Mouse (Mus musculus): ENCODE measurements around the gene Cyfip2. TPM values are rescaled to one million over a fixed set of nuclear protein-coding genes. Genes with fewer than 3 reads are reported as not detected.

Cyfip2 gene
- polyA plus RNA-seq, 1 experiment: 273 TPM

DNA sequence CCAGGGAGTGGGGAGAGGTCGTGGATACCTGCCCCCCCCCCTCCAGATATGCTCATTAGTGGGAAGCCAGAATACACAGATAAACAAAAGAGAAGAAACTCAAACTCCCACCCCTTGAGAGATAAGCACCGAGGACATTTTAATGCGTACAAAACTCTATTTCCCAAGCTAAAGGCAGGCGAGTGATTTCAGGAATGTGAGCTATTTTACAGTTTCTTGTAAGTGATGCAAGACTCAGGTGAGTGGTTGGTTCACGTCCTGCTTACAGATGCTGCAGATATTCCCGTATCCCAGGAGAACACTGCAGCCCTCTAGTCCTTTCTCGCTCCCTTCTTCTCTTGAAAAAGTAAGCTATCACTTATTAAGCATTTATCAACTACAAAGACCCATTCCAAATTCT lies 66.3 kb downstream of the Cyfip2 start:
- no peaks in the 10 kb centered on the region for H3K4me1 ChIP-seq (ENCODE audit: control insufficient read depth, insufficient read depth, low read length)
- no peak overlapping the region for H3K27ac ChIP-seq (ENCODE audit: insufficient read depth, low read length)
- TF ChIP-seq CTCF (IDR thresholded peaks at IDR 0.05; ENCODE audit: extremely low read depth, insufficient read depth, low read length): no peak
- TF ChIP-seq POLR2A (IDR thresholded peaks at IDR 0.05; ENCODE audit: extremely low read depth, insufficient read depth, low read length): no peak
- H3K4me3 ChIP-seq (ENCODE audit: insufficient read depth, low read length): no peak overlapping the region

DNA sequence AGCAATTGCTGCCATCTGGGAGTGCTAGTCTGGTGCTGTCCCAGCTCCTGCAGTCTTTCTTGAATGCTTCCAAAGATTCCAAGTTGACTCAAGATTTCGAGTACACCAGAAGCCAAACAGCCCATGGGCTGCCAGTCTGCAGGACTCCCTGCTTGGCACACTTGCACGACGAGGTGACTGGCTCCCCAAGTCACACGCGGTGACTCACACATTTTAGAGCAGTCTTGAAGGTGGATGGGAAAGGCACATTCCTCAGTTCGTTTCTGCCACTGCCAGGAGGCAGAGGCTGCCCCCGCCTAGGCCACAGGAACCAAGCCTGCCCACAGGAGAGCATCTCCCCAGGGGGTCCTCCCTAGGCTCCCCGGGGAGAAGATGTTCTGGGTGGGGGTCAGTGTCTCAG lies 66.7 kb downstream of the Cyfip2 start:
- Histone ChIP-seq H3K27ac (ENCODE audit: insufficient read depth, low read length) (no peak overlapping the region), H3K4me3 (ENCODE audit: insufficient read depth, low read length) (no peak overlapping the region), H3K4me1 (ENCODE audit: control insufficient read depth, insufficient read depth, low read length) (no peaks in the 10 kb centered on the region)
- TF ChIP-seq POLR2A (IDR thresholded peaks at IDR 0.05; ENCODE audit: extremely low read depth, insufficient read depth, low read length) (no peak), CTCF (IDR thresholded peaks at IDR 0.05; ENCODE audit: extremely low read depth, insufficient read depth, low read length) (no peak)

DNA sequence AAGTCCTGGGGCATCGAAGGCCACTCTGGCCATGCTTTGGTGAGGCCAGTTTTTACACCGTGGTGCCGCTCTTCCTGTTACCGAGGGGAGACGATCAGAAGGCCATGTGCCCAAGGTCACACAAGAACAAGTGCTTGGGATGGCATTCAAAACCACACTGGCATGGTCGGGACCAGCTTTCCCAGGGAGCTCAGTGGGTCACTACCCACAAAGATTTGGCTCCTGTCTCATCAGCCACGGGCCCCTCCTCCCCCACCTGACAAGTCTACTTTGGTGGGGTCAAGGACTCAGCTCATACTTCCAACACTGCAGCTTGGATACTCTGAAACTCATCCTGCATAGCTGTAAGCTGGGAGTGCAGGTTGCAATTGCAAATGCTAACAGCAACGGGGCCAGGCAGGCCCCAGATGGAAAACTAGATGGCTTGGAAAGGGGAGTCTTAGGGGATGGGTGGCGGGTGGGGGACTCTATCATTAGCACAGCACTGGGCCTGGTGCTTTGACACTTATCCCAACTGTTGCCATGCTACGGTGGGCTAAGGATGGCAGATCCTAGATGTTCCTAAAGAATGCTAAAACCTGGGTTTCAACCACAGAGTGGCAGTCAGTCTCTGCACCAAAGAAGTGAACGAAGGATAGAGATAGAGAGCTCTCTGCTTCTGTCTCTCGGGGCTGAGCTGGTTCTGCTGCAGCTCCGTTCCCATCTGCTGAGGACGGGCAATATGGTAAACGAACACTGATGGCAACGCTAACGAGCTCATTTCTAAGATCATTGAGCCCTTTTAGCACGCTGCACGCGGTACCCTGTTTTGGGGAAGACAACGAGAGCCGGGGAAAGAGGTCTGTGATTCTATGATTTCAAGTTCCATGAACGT lies 67.7 kb downstream of the Cyfip2 start:
- Histone ChIP-seq H3K4me3 (ENCODE audit: insufficient read depth, low read length) (no peak overlapping the region), H3K4me1 (ENCODE audit: control insufficient read depth, insufficient read depth, low read length) (no peaks in the 10 kb centered on the region), H3K27ac (ENCODE audit: insufficient read depth, low read length) (no peak overlapping the region)
- TF ChIP-seq CTCF (IDR thresholded peaks at IDR 0.05; ENCODE audit: extremely low read depth, insufficient read depth, low read length): no peak
- TF ChIP-seq POLR2A (IDR thresholded peaks at IDR 0.05; ENCODE audit: extremely low read depth, insufficient read depth, low read length): no peak

DNA sequence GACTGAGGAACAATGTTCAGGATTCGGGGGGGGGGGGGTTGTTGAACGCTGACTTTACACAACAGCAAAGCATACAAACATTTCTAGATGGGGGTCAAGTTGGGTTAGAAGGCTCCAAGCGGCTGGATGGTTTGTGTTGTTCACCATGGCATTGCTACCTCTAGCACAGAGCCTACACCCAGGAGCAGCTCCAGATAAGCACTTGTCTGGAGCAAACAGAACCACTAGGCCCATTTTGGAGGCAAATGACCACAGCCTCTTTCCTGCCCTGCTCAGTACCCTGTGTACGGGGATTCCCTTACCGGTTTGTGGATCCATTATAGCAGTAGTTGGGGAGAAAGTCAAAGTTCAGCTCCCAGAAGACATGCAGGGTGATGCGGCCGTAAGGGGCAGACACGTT lies 70.7 kb downstream of the Cyfip2 start:
- TF ChIP-seq POLR2A (IDR thresholded peaks at IDR 0.05; ENCODE audit: extremely low read depth, insufficient read depth, low read length) (no peak), CTCF (IDR thresholded peaks at IDR 0.05; ENCODE audit: extremely low read depth, insufficient read depth, low read length) (no peak)

DNA sequence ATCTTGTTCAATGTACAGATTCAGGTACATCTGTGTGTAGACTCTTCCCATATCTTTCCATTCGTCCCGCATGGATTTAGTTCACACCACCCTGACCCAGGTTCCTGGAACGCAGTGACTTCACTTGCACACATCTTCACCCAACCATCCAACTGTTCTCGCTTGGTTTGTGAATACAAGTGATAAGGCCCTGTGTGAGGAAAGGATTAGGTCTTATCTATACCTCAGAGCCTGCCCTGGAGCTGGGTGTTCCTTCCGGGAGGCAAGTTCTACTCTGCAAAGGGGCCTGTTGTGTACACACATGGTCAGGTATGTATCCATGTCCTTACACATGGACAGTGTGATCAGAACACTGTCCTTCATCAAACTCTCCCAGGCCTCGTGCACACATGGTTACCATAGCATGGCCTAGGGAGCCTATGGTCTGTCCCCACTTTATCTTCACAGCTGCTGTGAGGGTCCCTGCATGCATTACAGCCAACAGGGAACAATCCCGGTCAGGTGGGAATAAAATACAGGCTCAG lies 71.4 kb downstream of the Cyfip2 start:
- H3K4me3 ChIP-seq (ENCODE audit: insufficient read depth, low read length): no peak overlapping the region
- H3K27ac ChIP-seq (ENCODE audit: insufficient read depth, low read length): no peak overlapping the region
- TF ChIP-seq POLR2A (IDR thresholded peaks at IDR 0.05; ENCODE audit: extremely low read depth, insufficient read depth, low read length) (no peak), CTCF (IDR thresholded peaks at IDR 0.05; ENCODE audit: extremely low read depth, insufficient read depth, low read length) (no peak)
- H3K4me1 ChIP-seq (ENCODE audit: control insufficient read depth, insufficient read depth, low read length): peaks cover 1% of the 10 kb centered on the region; the same call in 1 of the 2 replicates

More for the DNA sequence above, 70.7 kb downstream of the Cyfip2 start:
- Histone ChIP-seq H3K4me3 (ENCODE audit: insufficient read depth, low read length) (no peak overlapping the region), H3K27ac (ENCODE audit: insufficient read depth, low read length) (no peak overlapping the region), H3K4me1 (ENCODE audit: control insufficient read depth, insufficient read depth, low read length) (peaks cover 1% of the 10 kb centered on the region; the same call in 1 of the 2 replicates)

DNA sequence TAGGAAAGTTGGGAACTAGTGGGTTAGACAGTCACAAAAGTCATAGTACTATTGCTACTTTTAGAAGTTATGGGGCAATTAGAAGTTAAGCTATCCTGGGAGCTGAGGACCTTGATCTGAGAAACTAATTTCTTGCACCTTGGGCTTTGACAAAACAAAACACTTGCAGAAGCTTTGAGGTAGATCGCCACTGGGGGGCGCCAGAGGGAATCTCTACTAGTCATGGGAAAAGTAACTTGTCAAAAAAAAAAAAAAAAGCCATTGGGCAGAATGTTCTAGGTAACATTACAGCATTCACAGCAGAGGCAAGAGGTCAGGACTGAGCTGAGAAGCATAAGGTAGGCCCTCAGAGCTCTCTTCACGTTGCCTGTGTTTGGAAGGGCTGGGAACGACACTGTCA lies 75.7 kb downstream of the Cyfip2 start:
- no peak overlapping the region for H3K4me3 ChIP-seq (ENCODE audit: insufficient read depth, low read length)
- H3K27ac ChIP-seq (ENCODE audit: insufficient read depth, low read length): no peak overlapping the region
- H3K4me1 ChIP-seq (ENCODE audit: control insufficient read depth, insufficient read depth, low read length): peaks cover 12% of the 10 kb centered on the region
- TF ChIP-seq CTCF (IDR thresholded peaks at IDR 0.05; ENCODE audit: extremely low read depth, insufficient read depth, low read length) (peak; percentile 27; the same call in 1 of the 2 replicates), POLR2A (IDR thresholded peaks at IDR 0.05; ENCODE audit: extremely low read depth, insufficient read depth, low read length) (no peak)

DNA sequence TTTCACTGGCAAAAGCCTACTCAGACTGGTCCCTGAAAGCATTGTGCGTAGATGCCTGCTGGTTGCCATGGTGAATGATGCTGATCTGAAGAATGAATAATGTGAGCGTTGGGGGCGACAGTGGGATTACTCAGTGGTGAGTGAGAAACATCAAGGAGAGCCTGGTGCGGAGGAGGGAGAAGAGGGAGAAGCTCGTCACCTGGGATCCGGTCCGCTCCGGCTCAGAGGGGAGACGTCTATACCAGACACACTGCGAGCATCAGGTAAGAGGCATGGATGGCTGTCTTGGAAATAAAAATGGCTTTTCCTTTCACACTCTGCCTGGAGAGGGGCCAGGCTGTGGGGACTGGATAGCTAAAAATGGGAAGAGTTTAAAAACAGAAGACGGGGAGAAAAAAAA lies 77.3 kb downstream of the Cyfip2 start, which contains the start of gene Fndc9:
TSS of gene Fndc9 (plus strand) at position 198 of the 400 bp plus-strand sequence.
- 0 out of 2 replicates have a peak, but pooled peaks have one; percentile 6 for TF ChIP-seq POLR2A (IDR thresholded peaks at IDR 0.05; ENCODE audit: extremely low read depth, insufficient read depth, low read length)
- no peak for TF ChIP-seq CTCF (IDR thresholded peaks at IDR 0.05; ENCODE audit: extremely low read depth, insufficient read depth, low read length)
- Histone ChIP-seq H3K4me1 (ENCODE audit: control insufficient read depth, insufficient read depth, low read length) (peaks cover 12% of the 10 kb centered on the region), H3K27ac (ENCODE audit: insufficient read depth, low read length) (peak within 1 kb of the TSS; percentile 63), H3K4me3 (ENCODE audit: insufficient read depth, low read length) (0 out of 2 replicates have a peak within 1 kb of the TSS, but pooled peaks have one; percentile 0)

DNA sequence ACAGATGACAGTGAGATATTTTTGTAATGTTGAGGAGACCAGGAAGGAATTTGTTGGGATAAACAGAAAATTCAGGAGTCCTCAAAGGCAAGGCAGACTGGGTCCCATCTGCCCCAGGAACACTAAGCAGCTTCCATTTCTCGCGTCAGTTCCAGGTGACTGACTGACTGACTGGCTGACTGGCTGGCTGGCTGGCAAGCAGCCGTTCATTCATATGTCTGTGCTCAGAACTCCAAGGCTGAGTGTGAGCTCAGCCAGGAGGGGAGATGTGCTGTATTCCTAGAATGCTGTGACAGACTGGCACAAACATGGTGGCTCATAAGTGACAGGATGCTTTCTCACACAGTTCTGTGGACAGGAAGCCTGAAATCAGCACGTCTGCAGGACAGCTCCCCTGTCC lies 78.7 kb downstream of the Cyfip2 start:
- Histone ChIP-seq H3K4me3 (ENCODE audit: insufficient read depth, low read length) (no peak overlapping the region), H3K4me1 (ENCODE audit: control insufficient read depth, insufficient read depth, low read length) (peaks cover 12% of the 10 kb centered on the region), H3K27ac (ENCODE audit: insufficient read depth, low read length) (no peak overlapping the region; the same call in 1 of the 2 replicates)
- TF ChIP-seq POLR2A (IDR thresholded peaks at IDR 0.05; ENCODE audit: extremely low read depth, insufficient read depth, low read length): no peak
- no peak for TF ChIP-seq CTCF (IDR thresholded peaks at IDR 0.05; ENCODE audit: extremely low read depth, insufficient read depth, low read length)

DNA sequence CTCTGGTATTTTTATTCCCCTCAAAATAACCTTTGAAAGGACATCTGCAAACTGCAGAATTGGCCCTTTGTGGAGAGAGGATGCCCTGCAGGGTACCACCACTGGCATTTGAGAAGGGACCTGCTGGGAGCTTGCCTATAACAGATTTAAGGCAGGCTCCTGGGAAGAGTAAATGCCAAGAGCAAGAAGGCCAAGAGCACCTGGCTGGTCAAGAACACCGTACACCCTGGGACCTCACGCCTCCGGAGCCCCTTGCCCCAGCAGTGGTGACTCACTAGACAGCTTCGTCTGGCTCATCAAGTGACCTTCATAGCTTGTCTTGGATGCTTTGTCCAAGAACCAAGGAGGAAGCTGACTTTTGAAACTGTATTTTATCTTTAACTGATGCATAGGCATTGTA lies 79.9 kb downstream of the Cyfip2 start:
- no peak for TF ChIP-seq CTCF (IDR thresholded peaks at IDR 0.05; ENCODE audit: extremely low read depth, insufficient read depth, low read length)
- no peak for TF ChIP-seq POLR2A (IDR thresholded peaks at IDR 0.05; ENCODE audit: extremely low read depth, insufficient read depth, low read length)
- H3K4me3 ChIP-seq (ENCODE audit: insufficient read depth, low read length): no peak overlapping the region
- H3K4me1 ChIP-seq (ENCODE audit: control insufficient read depth, insufficient read depth, low read length): peaks cover 12% of the 10 kb centered on the region
- H3K27ac ChIP-seq (ENCODE audit: insufficient read depth, low read length): no peak overlapping the region
